Mouse (Mus musculus) MEL (cell line): ENCODE measurements at regions not wholly inside any gene's neighbourhood (a gene's known extent, or its start where the extent isn't known, plus 50 kb on each side); places are given as distances from the start of the nearest gene placed in this dataset.

Source experiments
- CTCF ChIP-seq, 3 experiments: IDR thresholded peaks in 2 of 3; conservative IDR thresholded peaks in 1 of 3; 2 replicates each; pipeline ENCODE4 v1.5.1; 2011 to 2012; ENCODE audit warnings: low read length in 3 of 3, low read depth in 2 of 3, mild to moderate bottlenecking in 2 of 3, improper control_type of control experiment in 1 of 3, inconsistent platforms in 1 of 3, mixed read lengths in 1 of 3, moderate library complexity in 1 of 3; ENCODE audit not compliant: control insufficient read depth in 1 of 3, insufficient read depth in 1 of 3, poor library complexity in 1 of 3, severe bottlenecking in 1 of 3
- EP300 ChIP-seq, 2 experiments: IDR thresholded peaks; 2 replicates each; pipeline ENCODE4 v1.6.1; 2011; ENCODE audit warnings: improper control_type of control experiment in 2 of 2, low read length in 2 of 2, low read depth in 1 of 2, mild to moderate bottlenecking in 1 of 2
- MAX ChIP-seq: IDR thresholded peaks from 2 replicates; pipeline ENCODE4 v1.6.1; 2011; ENCODE audit warnings: low read length, improper control_type of control experiment
- MXI1 ChIP-seq: IDR thresholded peaks from 2 replicates; pipeline ENCODE4 v1.6.1; 2011; ENCODE audit warnings: mild to moderate bottlenecking, low read depth, low read length, improper control_type of control experiment
- POLR2A ChIP-seq, 2 experiments: IDR thresholded peaks; 2 replicates each; pipeline ENCODE4 v1.6.1; 2011 to 2012; ENCODE audit warnings: low read length in 2 of 2, mild to moderate bottlenecking in 2 of 2, control low read depth in 1 of 2, improper control_type of control experiment in 1 of 2, low read depth in 1 of 2, moderate library complexity in 1 of 2; ENCODE audit not compliant: control insufficient read depth in 1 of 2, insufficient read depth in 1 of 2, poor library complexity in 1 of 2
- SIN3A ChIP-seq: IDR thresholded peaks from 2 replicates; pipeline ENCODE4 v1.6.1; 2012; ENCODE audit warnings: low read length, improper control_type of control experiment, inconsistent platforms
- USF2 ChIP-seq, 2 experiments: IDR thresholded peaks; 2 replicates each; pipeline ENCODE4 v1.6.1; 2011 to 2012; ENCODE audit warnings: improper control_type of control experiment in 2 of 2, low read length in 2 of 2, borderline replicate concordance in 1 of 2, inconsistent platforms in 1 of 2, low read depth in 1 of 2, mild to moderate bottlenecking in 1 of 2; ENCODE audit not compliant: insufficient read depth in 1 of 2

DNA sequence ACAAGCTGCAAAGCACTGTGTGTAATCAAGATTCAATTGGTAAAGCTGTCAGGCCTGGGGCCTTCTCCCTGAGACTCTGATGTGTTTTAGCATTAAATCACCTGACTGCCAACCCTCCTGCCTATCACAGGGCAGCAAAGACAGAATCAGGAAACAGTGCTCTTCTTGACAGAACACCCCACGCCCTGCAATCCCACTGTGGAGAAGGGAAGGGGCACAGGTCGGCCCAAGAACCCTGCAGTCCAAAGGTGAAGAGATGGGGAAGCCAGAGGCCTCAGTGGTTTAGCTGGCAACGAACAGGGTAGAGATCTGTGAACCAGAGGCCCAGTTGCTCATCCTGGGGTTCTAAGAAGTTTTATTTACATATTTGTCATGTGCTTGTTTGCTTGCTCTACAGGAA lies 71.3 kb downstream of the Gm9376 start:
- TF ChIP-seq SIN3A (no peak), POLR2A (IDR thresholded peaks at IDR 0.05; ENCODE audit: control insufficient read depth in 1 of 2, insufficient read depth in 1 of 2, low read depth in 1 of 2, low read length in 2 of 2, poor library complexity in 1 of 2) (no peak), CTCF (IDR thresholded peaks at IDR 0.05 in 2 of 3, conservative IDR thresholded peaks at IDR 0.05 in 1 of 3; ENCODE audit: control insufficient read depth in 1 of 3, insufficient read depth in 1 of 3, low read depth in 2 of 3, low read length in 3 of 3, poor library complexity in 1 of 3, severe bottlenecking in 1 of 3) (no peak), MXI1 (no peak), EP300 (IDR thresholded peaks at IDR 0.05; ENCODE audit: low read depth in 1 of 2, low read length in 2 of 2) (no peak), MAX (no peak), USF2 (IDR thresholded peaks at IDR 0.05; ENCODE audit: borderline replicate concordance in 1 of 2, insufficient read depth in 1 of 2, low read depth in 1 of 2, low read length in 2 of 2) (no peak)
